Mouse (Mus musculus) liver, postnatal 0 days (tissue): ENCODE data around the gene Cpne5. TPM values are rescaled to one million over a fixed set of nuclear protein-coding genes. Genes with fewer than 3 reads are reported as not detected.
"Not testable (repeated sequence)": the region's sequence is repeated elsewhere in the genome, so short reads cannot be mapped to it uniquely, and the experiment has no call there.

Source experiments
- ATAC-seq: fragments of 200-750 bp; cut with Nextera tagmentation; 2 replicates; pipeline ENCODE4 v1.8.0; 2017; ENCODE audit warnings: mild to moderate bottlenecking, moderate library complexity
- DNase-seq: peaks from one replicate; pipeline ENCODE4 v3.0.0-alpha.2; 2016
- H3K27ac ChIP-seq: fragments of 300-500 bp; sonication (generic); 2 replicates; pipeline ENCODE4 v1.5.1; 2014; ENCODE audit warnings: antibody characterized with exemption, moderate library complexity, mild to moderate bottlenecking, low read depth
- H3K27me3 ChIP-seq: fragments of 300-500 bp; sonication (generic); 2 replicates; pipeline ENCODE4 v1.6.1; 2014; ENCODE audit warnings: low read length, control low read depth, mixed read lengths; ENCODE audit not compliant: insufficient read depth
- H3K36me3 ChIP-seq: fragments of 300-500 bp; sonication (generic); replicated peaks from 2 replicates; pipeline ENCODE4 v1.6.1; 2014; ENCODE audit warnings: mild to moderate bottlenecking, control low read depth, low read length, moderate library complexity, mixed read lengths; ENCODE audit not compliant: insufficient read depth
- H3K4me1 ChIP-seq: fragments of 300-500 bp; sonication (generic); 2 replicates; pipeline ENCODE4 v1.6.1; 2014; ENCODE audit warnings: antibody characterized with exemption, mild to moderate bottlenecking, control low read depth; ENCODE audit not compliant: insufficient read depth
- H3K4me2 ChIP-seq: fragments of 300-500 bp; sonication (generic); 2 replicates; pipeline ENCODE4 v1.6.1; 2014; ENCODE audit warnings: low read depth, mild to moderate bottlenecking, low read length, moderate library complexity, mixed read lengths
- H3K4me3 ChIP-seq: fragments of 300-500 bp; sonication (generic); 2 replicates; pipeline ENCODE4 v1.5.1; 2014; ENCODE audit warnings: low read depth, low read length
- H3K9ac ChIP-seq: fragments of 300-500 bp; sonication (generic); replicated peaks from 2 replicates; pipeline ENCODE4 v1.6.1; 2014; ENCODE audit warnings: mild to moderate bottlenecking, moderate library complexity
- H3K9me3 ChIP-seq: fragments of 300-500 bp; sonication (generic); 2 replicates; pipeline ENCODE4 v1.6.1; 2016; ENCODE audit warnings: mild to moderate bottlenecking, control low read depth, low read length, mixed read lengths
- CTCF ChIP-seq: sonication (generic); IDR thresholded peaks from 2 replicates; pipeline ENCODE4 v1.5.1; 2016; ENCODE audit warnings: antibody characterized with exemption, low read depth
- EP300 ChIP-seq: IDR thresholded peaks from 2 replicates; pipeline ENCODE4 v1.6.1; 2016; ENCODE audit warnings: antibody characterized with exemption, low read depth, mild to moderate bottlenecking
- WGBS: fragments of 180-500 bp; shearing (Covaris S2); extraction: QIAGEN DNeasy Blood & Tissue Kit; methylation state at CpG from one replicate; pipeline ENCODE4 v1.1.7; 2014; ENCODE audit not compliant: insufficient replicate concordance; 5-methylcytosine and 5-hydroxymethylcytosine counted together
- polyA plus RNA-seq: library from polyadenylated mRNA; unstranded; fragments of >200 nt; fragmentation: Nextera tagmentation; extraction: Ambion mirVana; gene quantifications from 2 replicates; pipeline ENCODE4 v1.2.1, GENCODE M21; 2015

The Cpne5 gene
- polyA plus RNA-seq, 1 experiment from 2014 or later: 0.46 TPM

- ATAC-seq (no peak), DNase-seq (no peak)
- H3K9me3 ChIP-seq: no peaks in the 10 kb centered on the region
- H3K36me3 ChIP-seq: no peaks in the 10 kb centered on the region
- no peak for TF ChIP-seq EP300
- no peak overlapping the region for H3K27ac ChIP-seq
- peaks cover 4% of the 10 kb centered on the region for H3K4me1 ChIP-seq
- H3K9ac ChIP-seq: no peak overlapping the region
- no peaks in the 10 kb centered on the region for H3K27me3 ChIP-seq
- WGBS: 58% methylated on average over 8 of the region's 8 CpGs
- peak overlapping the region; percentile 62; the same call in 1 of the 2 replicates for H3K4me2 ChIP-seq
- no peak overlapping the region for H3K4me3 ChIP-seq
Observed at GRCm38 (mm10) chr17:29117006-29117648, 120.8 kb downstream of the Cpne5 start.

- H3K9ac ChIP-seq: no peak overlapping the region
- no peak for TF ChIP-seq CTCF
- TF ChIP-seq EP300: no peak
- H3K4me2 ChIP-seq: peak overlapping the region; percentile 62
- peak overlapping the region; percentile 19; the same call in 1 of the 2 replicates for H3K4me3 ChIP-seq
- no peaks in the 10 kb centered on the region for H3K27me3 ChIP-seq
- peak; percentile 46 for DNase-seq
- WGBS: 53% methylated on average over 12 of the region's 12 CpGs
- no peaks in the 10 kb centered on the region for H3K9me3 ChIP-seq
- H3K27ac ChIP-seq: peak overlapping the region; percentile 31; the same call in 1 of the 2 replicates
- H3K36me3 ChIP-seq: no peaks in the 10 kb centered on the region
- peaks cover 4% of the 10 kb centered on the region for H3K4me1 ChIP-seq
- ATAC-seq: peak; percentile 74
Observed at GRCm38 (mm10) chr17:29116023-29116422, 121.9 kb downstream of the Cpne5 start.

GRCm38 (mm10) chr17:29113591-29114352, 124.2 kb downstream of the Cpne5 start, which contains the start of gene Rab44:
TSS of gene Rab44 (plus strand) at chr17:29114145.
- TF ChIP-seq EP300 (no peak), CTCF (no peak)
- Histone ChIP-seq H3K27ac (peak within 1 kb of the TSS; percentile 46), H3K4me1 (peaks cover 4% of the 10 kb centered on the region), H3K9me3 (no peaks in the 10 kb centered on the region), H3K27me3 (no peaks in the 10 kb centered on the region), H3K4me2 (peak within 1 kb of the TSS; percentile 62), H3K4me3 (peak within 1 kb of the TSS; percentile 19), H3K36me3 (no peaks in the 10 kb centered on the region), H3K9ac (no peak within 1 kb of the TSS; the same call in 1 of the 2 replicates)
- DNase-seq (peak; percentile 61), ATAC-seq (peak; percentile 53)
- 53% methylated on average over 13 of the region's 13 CpGs for WGBS

- Histone ChIP-seq H3K4me3 (no peak overlapping the region), H3K36me3 (no peaks in the 10 kb centered on the region), H3K4me1 (peaks cover 4% of the 10 kb centered on the region), H3K9me3 (no peaks in the 10 kb centered on the region), H3K27me3 (no peaks in the 10 kb centered on the region), H3K4me2 (no peak overlapping the region; the same call in 1 of the 2 replicates), H3K9ac (no peak overlapping the region), H3K27ac (peak overlapping the region; percentile 37)
- no peak for DNase-seq
- WGBS: 29% methylated on average over 5 of the region's 5 CpGs
- no peak for TF ChIP-seq CTCF
- no peak for TF ChIP-seq EP300
- ATAC-seq: peak; percentile 16; the same call in 1 of the 2 replicates
Observed at GRCm38 (mm10) chr17:29111332-29111731, 126.6 kb downstream of the Cpne5 start.

- not testable (repeated sequence) for H3K4me2 ChIP-seq, ATAC-seq, H3K4me1 ChIP-seq, H3K9me3 ChIP-seq, H3K27ac ChIP-seq, H3K4me3 ChIP-seq, H3K9ac ChIP-seq, H3K36me3 ChIP-seq, H3K27me3 ChIP-seq, DNase-seq
- WGBS: 68% methylated on average over 6 of the region's 6 CpGs
Observed at GRCm38 (mm10) chr17:29110356-29110755, 127.6 kb downstream of the Cpne5 start.

Other genes starting within 250 kb of the Cpne5 start
- 32.6 and 34.5 TPM in 2 replicates for gene Stk38, start 230.2 kb downstream of the Cpne5 start, polyA plus RNA-seq
- gene Srsf3, start 205.5 kb downstream of the Cpne5 start, polyA plus RNA-seq: 163 and 166 TPM in 2 replicates
- gene Cdkn1a, start 147.2 kb downstream of the Cpne5 start, polyA plus RNA-seq: 42.4 and 58.1 TPM in 2 replicates
- 5.4 and 6.3 TPM in 2 replicates for gene Rab44, start 124.0 kb downstream of the Cpne5 start, polyA plus RNA-seq
- gene Ppil1, start 26.0 kb upstream of the Cpne5 start, polyA plus RNA-seq: 36.1 and 42.1 TPM in 2 replicates
- 101 and 105 TPM in 2 replicates for gene BC004004, start 30.6 kb upstream of the Cpne5 start, polyA plus RNA-seq
- gene Pi16, start 79.5 kb upstream of the Cpne5 start, polyA plus RNA-seq: 2.1 and 2.2 TPM in 2 replicates
- gene Mtch1, start 109.8 kb upstream of the Cpne5 start, polyA plus RNA-seq: 49.0 and 57.5 TPM in 2 replicates
- gene Fgd2, start 122.7 kb upstream of the Cpne5 start, polyA plus RNA-seq: 6.3 and 8.9 TPM in 2 replicates